Mouse (Mus musculus): ENCODE measurements around the gene Pkp2. TPM values are rescaled to one million over a fixed set of nuclear protein-coding genes. Genes with fewer than 3 reads are reported as not detected.

Pkp2 gene
- 1.3 and 1.6 TPM in 2 replicates for polyA plus RNA-seq (2012; rRNA removed)

GRCm38 (mm10) chr16:16213079-16213760 lies at the start of gene Pkp2:
Gene Pkp2 (plus strand): TSS chr16:16213318.

DNA sequence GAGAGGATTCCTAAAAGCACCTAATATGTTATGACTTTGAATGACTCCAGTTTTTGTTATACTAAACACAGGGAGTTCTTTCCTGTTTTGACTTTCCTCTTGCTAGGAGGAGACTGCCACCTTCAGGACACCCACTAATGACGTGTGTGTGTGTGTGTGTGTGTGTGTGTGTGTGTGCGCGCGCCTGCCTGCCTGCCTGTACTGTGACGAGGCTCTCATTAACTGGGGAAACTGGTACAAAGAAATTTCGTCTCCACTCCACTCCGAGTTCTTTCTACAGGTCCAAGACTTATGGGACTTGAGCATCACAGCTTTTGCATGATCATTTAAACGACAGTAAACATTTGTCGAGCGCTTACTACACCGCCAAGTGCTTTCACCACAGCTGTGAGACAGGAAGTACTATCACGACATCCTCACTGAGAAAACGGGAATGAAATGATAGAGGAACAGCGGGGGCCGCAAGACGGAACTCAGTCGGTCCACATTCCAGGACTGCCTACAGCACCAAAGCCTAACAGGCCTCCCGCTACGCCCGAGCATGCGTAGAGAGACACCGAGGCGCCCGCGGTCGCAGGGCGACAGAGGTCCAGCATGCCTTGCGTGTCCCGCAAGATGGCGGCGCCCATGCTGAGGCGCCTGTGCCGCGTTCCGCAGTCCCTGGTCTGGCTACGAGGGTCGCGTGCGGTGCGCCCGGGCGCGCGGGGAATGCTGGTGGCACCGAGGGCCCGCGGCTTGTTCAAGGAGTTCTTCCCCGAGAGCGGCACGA lies 89.4 kb downstream of the Pkp2 start, which contains the start of gene Yars2:
Yars2 (plus strand) TSS at position 597 of the 769 bp plus-strand sequence.

Other genes starting within 250 kb of the Pkp2 start
- 25.1 and 26.3 TPM in 2 replicates for gene Yars2, start 89.6 kb downstream of the Pkp2 start, polyA plus RNA-seq (2012; rRNA removed)
- 76.9 and 78.8 TPM in 2 replicates for gene Dnm1l, start 145.6 kb downstream of the Pkp2 start, polyA plus RNA-seq (2012; rRNA removed)